Mouse (Mus musculus): ENCODE data around the gene Lmod3. TPM values are rescaled to one million over a fixed set of nuclear protein-coding genes. Genes with fewer than 3 reads are reported as not detected.

Gene Lmod3
- 21.6 and 27.8 TPM in 2 replicates for polyA plus RNA-seq (2015; fragmentation: Nextera tagmentation; extraction: Ambion mirVana)

DNA sequence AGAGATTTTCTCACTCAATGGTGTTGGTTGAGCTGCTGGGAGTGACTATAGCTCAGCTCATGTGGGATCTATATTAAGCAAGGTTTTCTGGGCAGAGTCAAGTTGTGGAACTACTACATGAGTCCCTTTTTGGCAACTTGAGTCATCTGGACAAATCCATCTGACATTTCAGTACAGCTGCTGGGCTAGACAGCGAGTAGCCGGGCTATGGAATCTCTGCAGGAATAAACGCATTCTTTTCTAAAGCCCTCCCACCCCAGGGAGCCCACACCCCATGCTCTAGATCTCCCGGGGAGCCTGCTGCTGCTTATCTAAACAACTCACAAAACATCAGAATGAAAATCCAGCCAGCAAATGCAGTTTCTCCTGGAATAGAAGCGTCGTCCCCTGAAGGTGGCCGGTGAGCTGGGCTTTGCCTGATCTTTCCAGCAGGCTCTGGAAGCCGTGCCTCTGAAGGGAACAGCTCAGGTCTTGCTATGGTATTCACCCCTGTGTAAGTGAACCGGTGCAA lies at the start of gene Lmod3:
Gene Lmod3, minus strand, starts transcription at position 49 of the 511 bp plus-strand sequence.
- ATAC-seq (replicated peaks; ENCODE audit: extremely low read depth, insufficient read depth, low FRiP score) = peak; percentile 87
- Histone ChIP-seq H3K4me1 (ENCODE audit: control insufficient read depth, insufficient read depth, low read length) (peaks cover 4% of the 10 kb centered on the region; the same call in 1 of the 2 replicates), H3K27me3 (ENCODE audit: control insufficient read depth, insufficient read depth, low read length) (no peaks in the 10 kb centered on the region), H3K36me3 (ENCODE audit: control insufficient read depth, insufficient read depth) (peaks cover 3% of the 10 kb centered on the region), H3K27ac (ENCODE audit: low read length) (peak within 1 kb of the TSS; percentile 98), H3K9me3 (replicated peaks; ENCODE audit: control insufficient read depth, low read length) (no peaks in the 10 kb centered on the region), H3K4me3 (ENCODE audit: low read length) (peak within 1 kb of the TSS; percentile 47), H3K9ac (ENCODE audit: low read length) (peak within 1 kb of the TSS; percentile 75), H3K4me2 (ENCODE audit: low read depth, low read length) (peak within 1 kb of the TSS; percentile 66)
- WGBS = 7% methylated on average over 9 of the region's 9 CpGs

DNA sequence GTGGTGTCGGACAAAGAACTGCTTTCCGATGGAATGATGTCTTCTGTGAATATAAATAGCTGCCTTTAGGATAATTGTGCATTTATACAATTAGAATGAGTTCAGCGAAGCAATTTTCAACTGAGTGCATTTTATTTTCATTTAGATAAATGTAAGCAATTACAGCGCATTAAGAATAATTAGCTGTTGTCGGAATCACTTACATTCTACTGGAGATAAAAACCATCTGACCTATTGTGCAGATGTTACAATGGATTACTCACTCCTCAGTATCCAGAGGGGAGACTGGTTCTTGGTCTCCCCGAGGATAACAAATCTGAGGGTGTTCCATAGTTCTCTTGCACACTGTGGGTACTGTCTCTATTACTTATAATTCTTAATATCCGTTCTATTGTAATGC lies 49.7 kb upstream of the Lmod3 start:
- H3K9me3 ChIP-seq (replicated peaks; ENCODE audit: control insufficient read depth, low read length) = no peaks in the 10 kb centered on the region
- H3K27ac ChIP-seq (ENCODE audit: low read length) = no peak overlapping the region
- H3K27me3 ChIP-seq (ENCODE audit: control insufficient read depth, insufficient read depth, low read length) = no peaks in the 10 kb centered on the region
- no peak overlapping the region for H3K9ac ChIP-seq (ENCODE audit: low read length)
- no peak for ATAC-seq (replicated peaks; ENCODE audit: extremely low read depth, insufficient read depth, low FRiP score)
- H3K4me3 ChIP-seq (ENCODE audit: low read length) = no peak overlapping the region
- H3K36me3 ChIP-seq (ENCODE audit: control insufficient read depth, insufficient read depth) = peaks cover 6% of the 10 kb centered on the region; the same call in 1 of the 2 replicates
- peaks cover 7% of the 10 kb centered on the region for H3K4me1 ChIP-seq (ENCODE audit: control insufficient read depth, insufficient read depth, low read length)
- WGBS = 83% methylated on average over 7 of the region's 7 CpGs
- H3K4me2 ChIP-seq (ENCODE audit: low read depth, low read length) = no peak overlapping the region

GRCm38 (mm10) chr6:97300659-97301058 lies 48.1 kb upstream of the Lmod3 start:
- H3K9me3 ChIP-seq (replicated peaks; ENCODE audit: control insufficient read depth, low read length) = no peaks in the 10 kb centered on the region
- no peak overlapping the region for H3K4me2 ChIP-seq (ENCODE audit: low read depth, low read length)
- H3K9ac ChIP-seq (ENCODE audit: low read length) = no peak overlapping the region
- 78% methylated on average over 6 of the region's 6 CpGs for WGBS
- H3K27me3 ChIP-seq (ENCODE audit: control insufficient read depth, insufficient read depth, low read length) = no peaks in the 10 kb centered on the region
- peaks cover 8% of the 10 kb centered on the region for H3K4me1 ChIP-seq (ENCODE audit: control insufficient read depth, insufficient read depth, low read length)
- H3K4me3 ChIP-seq (ENCODE audit: low read length) = no peak overlapping the region
- H3K27ac ChIP-seq (ENCODE audit: low read length) = no peak overlapping the region
- peaks cover 15% of the 10 kb centered on the region for H3K36me3 ChIP-seq (ENCODE audit: control insufficient read depth, insufficient read depth)
- peak; percentile 37; the same call in 1 of the 2 replicates for ATAC-seq (replicated peaks; ENCODE audit: extremely low read depth, insufficient read depth, low FRiP score)

DNA sequence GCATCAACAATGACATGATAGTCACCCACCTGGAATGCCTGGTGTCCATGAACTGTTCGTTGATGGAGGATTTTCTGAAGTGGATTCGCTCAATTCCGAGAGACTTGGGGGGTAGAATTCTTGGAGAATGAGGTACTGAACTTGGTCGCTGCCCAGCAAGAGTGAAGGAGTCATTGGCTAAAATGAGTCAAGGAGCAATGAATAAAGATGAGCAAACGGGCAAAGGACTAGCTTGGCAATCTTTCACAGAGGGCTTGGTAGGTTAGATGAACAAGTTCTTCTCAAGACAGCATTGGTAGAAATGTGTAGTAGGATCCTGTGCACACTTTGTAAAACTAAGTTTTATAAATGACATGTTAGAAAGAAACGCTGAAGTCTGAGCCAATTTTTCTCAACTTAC lies 47.6 kb upstream of the Lmod3 start:
- Histone ChIP-seq H3K36me3 (ENCODE audit: control insufficient read depth, insufficient read depth) (peaks cover 19% of the 10 kb centered on the region), H3K27me3 (ENCODE audit: control insufficient read depth, insufficient read depth, low read length) (no peaks in the 10 kb centered on the region), H3K9me3 (replicated peaks; ENCODE audit: control insufficient read depth, low read length) (no peaks in the 10 kb centered on the region), H3K4me1 (ENCODE audit: control insufficient read depth, insufficient read depth, low read length) (peaks cover 3% of the 10 kb centered on the region; the same call in 1 of the 2 replicates), H3K27ac (ENCODE audit: low read length) (no peak overlapping the region), H3K9ac (ENCODE audit: low read length) (no peak overlapping the region), H3K4me2 (ENCODE audit: low read depth, low read length) (no peak overlapping the region), H3K4me3 (ENCODE audit: low read length) (no peak overlapping the region)
- ATAC-seq (replicated peaks; ENCODE audit: extremely low read depth, insufficient read depth, low FRiP score) = no peak
- 93% methylated on average over 6 of the region's 6 CpGs for WGBS

GRCm38 (mm10) chr6:97297151-97297550 lies 44.6 kb upstream of the Lmod3 start:
- 47% methylated on average over 3 of the region's 3 CpGs for WGBS
- no peak overlapping the region for H3K4me2 ChIP-seq (ENCODE audit: low read depth, low read length)
- peaks cover 11% of the 10 kb centered on the region for H3K4me1 ChIP-seq (ENCODE audit: control insufficient read depth, insufficient read depth, low read length)
- no peak for ATAC-seq (replicated peaks; ENCODE audit: extremely low read depth, insufficient read depth, low FRiP score)
- H3K9ac ChIP-seq (ENCODE audit: low read length) = no peak overlapping the region
- H3K9me3 ChIP-seq (replicated peaks; ENCODE audit: control insufficient read depth, low read length) = no peaks in the 10 kb centered on the region
- H3K27me3 ChIP-seq (ENCODE audit: control insufficient read depth, insufficient read depth, low read length) = no peaks in the 10 kb centered on the region
- H3K4me3 ChIP-seq (ENCODE audit: low read length) = no peak overlapping the region
- H3K27ac ChIP-seq (ENCODE audit: low read length) = no peak overlapping the region
- H3K36me3 ChIP-seq (ENCODE audit: control insufficient read depth, insufficient read depth) = peaks cover 15% of the 10 kb centered on the region

DNA sequence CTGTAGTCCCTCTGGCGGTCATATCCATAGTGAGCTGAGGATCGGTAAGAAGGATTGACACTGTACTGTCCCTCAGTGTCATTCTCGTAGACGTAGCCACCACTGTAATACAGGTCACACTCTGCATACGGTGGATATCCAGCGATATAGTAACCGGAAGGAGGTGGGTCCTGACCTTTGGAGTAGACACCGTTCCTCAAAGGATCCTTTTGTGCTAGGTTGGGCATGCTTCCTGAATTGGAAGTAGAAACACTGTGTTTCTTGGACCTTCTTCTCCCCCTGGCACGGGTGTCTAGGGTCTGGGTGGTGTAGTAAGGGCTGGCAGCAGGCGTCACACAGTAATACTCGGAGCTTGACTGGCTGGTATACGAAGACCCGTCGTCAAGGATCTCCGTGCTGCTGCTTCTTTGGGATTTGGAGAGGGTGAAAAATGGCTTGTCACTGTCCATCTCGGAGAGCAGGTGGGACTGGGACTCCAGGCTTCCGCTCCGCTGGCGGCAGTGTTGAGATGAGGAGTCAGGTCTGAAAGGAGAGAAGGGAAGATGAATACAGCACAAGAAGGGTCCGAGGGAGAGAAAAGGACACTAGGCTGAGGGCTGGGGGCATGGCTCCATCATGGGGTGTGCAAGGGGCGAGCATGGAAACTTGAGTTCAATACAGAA lies 43.4 kb upstream of the Lmod3 start:
- H3K36me3 ChIP-seq (ENCODE audit: control insufficient read depth, insufficient read depth) = peaks cover 15% of the 10 kb centered on the region

DNA sequence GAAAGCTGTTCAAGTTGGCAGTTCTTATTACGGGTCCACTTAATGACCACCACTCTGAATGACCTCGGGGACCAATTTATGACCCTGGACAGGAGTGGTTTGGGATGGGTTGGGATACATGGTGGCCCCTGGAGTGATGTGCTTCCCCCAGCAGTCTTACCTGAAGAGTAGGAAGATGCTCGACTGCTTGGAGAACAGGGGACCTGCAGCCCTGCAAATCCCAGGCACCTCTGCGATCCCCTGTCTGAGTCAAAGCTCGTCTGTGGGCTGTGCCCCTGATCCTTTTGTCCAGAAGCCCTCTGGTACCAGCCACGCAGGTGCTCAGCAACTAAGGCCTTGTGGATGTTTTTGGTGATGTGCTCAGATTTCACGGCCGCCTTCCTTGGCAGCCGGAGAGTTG lies 42.9 kb upstream of the Lmod3 start:
- Histone ChIP-seq H3K4me2 (ENCODE audit: low read depth, low read length) (no peak overlapping the region), H3K9me3 (replicated peaks; ENCODE audit: control insufficient read depth, low read length) (no peaks in the 10 kb centered on the region), H3K36me3 (ENCODE audit: control insufficient read depth, insufficient read depth) (peaks cover 15% of the 10 kb centered on the region), H3K9ac (ENCODE audit: low read length) (no peak overlapping the region), H3K4me1 (ENCODE audit: control insufficient read depth, insufficient read depth, low read length) (peaks cover 19% of the 10 kb centered on the region), H3K27me3 (ENCODE audit: control insufficient read depth, insufficient read depth, low read length) (no peaks in the 10 kb centered on the region), H3K4me3 (ENCODE audit: low read length) (no peak overlapping the region), H3K27ac (ENCODE audit: low read length) (no peak overlapping the region)
- ATAC-seq (replicated peaks; ENCODE audit: extremely low read depth, insufficient read depth, low FRiP score) = no peak
- 84% methylated on average over 9 of the region's 9 CpGs for WGBS

More for the DNA sequence above, 43.4 kb upstream of the Lmod3 start:
- H3K9me3 ChIP-seq (replicated peaks; ENCODE audit: control insufficient read depth, low read length) = no peaks in the 10 kb centered on the region
- no peak overlapping the region for H3K9ac ChIP-seq (ENCODE audit: low read length)
- no peak for ATAC-seq (replicated peaks; ENCODE audit: extremely low read depth, insufficient read depth, low FRiP score)
- WGBS = 93% methylated on average over 21 of the region's 21 CpGs
- no peak overlapping the region for H3K4me2 ChIP-seq (ENCODE audit: low read depth, low read length)
- H3K4me1 ChIP-seq (ENCODE audit: control insufficient read depth, insufficient read depth, low read length) = peaks cover 18% of the 10 kb centered on the region
- no peaks in the 10 kb centered on the region for H3K27me3 ChIP-seq (ENCODE audit: control insufficient read depth, insufficient read depth, low read length)
- H3K4me3 ChIP-seq (ENCODE audit: low read length) = no peak overlapping the region
- no peak overlapping the region for H3K27ac ChIP-seq (ENCODE audit: low read length)

DNA sequence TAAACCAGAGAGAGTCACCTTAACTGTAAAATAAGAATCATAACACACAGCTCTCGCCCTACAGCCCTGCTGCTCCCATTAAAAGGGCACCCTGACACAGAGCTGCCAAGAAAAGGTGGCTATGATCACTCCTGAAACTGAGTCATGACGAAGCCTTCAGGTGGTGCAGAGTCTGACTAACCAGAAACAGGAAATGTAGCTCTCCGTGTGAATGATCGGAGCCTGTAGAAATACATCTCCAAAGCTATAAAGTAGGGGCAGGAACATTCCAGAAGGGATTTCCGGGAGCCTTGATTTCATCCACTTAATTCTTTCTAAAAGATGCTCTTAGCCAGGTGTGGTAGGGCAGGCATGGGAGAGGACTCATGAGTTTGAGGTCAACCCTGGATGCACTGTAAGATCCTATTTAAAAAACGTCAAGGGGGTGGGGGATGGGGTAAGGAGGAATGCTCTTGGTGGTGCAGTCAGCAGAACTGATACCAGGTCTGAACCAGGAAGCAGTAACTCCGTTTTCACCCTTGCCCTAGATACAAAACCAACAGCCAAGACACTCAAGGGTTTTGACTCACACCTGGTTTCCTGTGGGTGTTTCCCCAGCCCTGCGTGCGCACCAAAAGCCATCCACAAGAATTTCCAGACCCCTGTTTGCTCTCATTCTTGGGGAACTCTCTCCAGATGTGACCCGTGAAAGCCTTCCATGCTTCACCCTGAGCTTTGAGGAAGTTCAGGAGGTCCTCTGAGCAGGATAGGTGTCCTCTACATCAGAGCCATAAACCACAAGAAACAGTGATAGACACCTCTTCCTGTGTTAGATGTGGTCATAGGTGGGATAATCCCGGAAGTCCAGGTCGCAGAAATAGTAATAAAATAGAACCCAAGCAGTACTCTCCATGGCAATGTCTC lies 41.4 kb upstream of the Lmod3 start:
- no peak overlapping the region for H3K27ac ChIP-seq (ENCODE audit: low read length)

GRCm38 (mm10) chr6:97292894-97293293 lies 40.3 kb upstream of the Lmod3 start:
- no peak for ATAC-seq (replicated peaks; ENCODE audit: extremely low read depth, insufficient read depth, low FRiP score)
- no peaks in the 10 kb centered on the region for H3K27me3 ChIP-seq (ENCODE audit: control insufficient read depth, insufficient read depth, low read length)
- no peak overlapping the region for H3K27ac ChIP-seq (ENCODE audit: low read length)
- H3K9ac ChIP-seq (ENCODE audit: low read length) = no peak overlapping the region
- peaks cover 15% of the 10 kb centered on the region for H3K36me3 ChIP-seq (ENCODE audit: control insufficient read depth, insufficient read depth)
- peaks cover 23% of the 10 kb centered on the region for H3K4me1 ChIP-seq (ENCODE audit: control insufficient read depth, insufficient read depth, low read length)
- H3K9me3 ChIP-seq (replicated peaks; ENCODE audit: control insufficient read depth, low read length) = no peaks in the 10 kb centered on the region
- no peak overlapping the region for H3K4me2 ChIP-seq (ENCODE audit: low read depth, low read length)
- WGBS = 63% methylated on average over 5 of the region's 5 CpGs
- no peak overlapping the region for H3K4me3 ChIP-seq (ENCODE audit: low read length)

More for the DNA sequence above, 41.4 kb upstream of the Lmod3 start:
- no peaks in the 10 kb centered on the region for H3K27me3 ChIP-seq (ENCODE audit: control insufficient read depth, insufficient read depth, low read length)
- H3K9me3 ChIP-seq (replicated peaks; ENCODE audit: control insufficient read depth, low read length) = no peaks in the 10 kb centered on the region
- H3K36me3 ChIP-seq (ENCODE audit: control insufficient read depth, insufficient read depth) = peaks cover 15% of the 10 kb centered on the region
- ATAC-seq (replicated peaks; ENCODE audit: extremely low read depth, insufficient read depth, low FRiP score) = no peak
- H3K4me2 ChIP-seq (ENCODE audit: low read depth, low read length) = no peak overlapping the region
- H3K4me3 ChIP-seq (ENCODE audit: low read length) = no peak overlapping the region
- peaks cover 21% of the 10 kb centered on the region for H3K4me1 ChIP-seq (ENCODE audit: control insufficient read depth, insufficient read depth, low read length)
- 70% methylated on average over 12 of the region's 12 CpGs for WGBS
- no peak overlapping the region for H3K9ac ChIP-seq (ENCODE audit: low read length)
